Mouse (Mus musculus): Measurements from ENCODE around the gene Nostrin.

The Nostrin gene

DNA sequence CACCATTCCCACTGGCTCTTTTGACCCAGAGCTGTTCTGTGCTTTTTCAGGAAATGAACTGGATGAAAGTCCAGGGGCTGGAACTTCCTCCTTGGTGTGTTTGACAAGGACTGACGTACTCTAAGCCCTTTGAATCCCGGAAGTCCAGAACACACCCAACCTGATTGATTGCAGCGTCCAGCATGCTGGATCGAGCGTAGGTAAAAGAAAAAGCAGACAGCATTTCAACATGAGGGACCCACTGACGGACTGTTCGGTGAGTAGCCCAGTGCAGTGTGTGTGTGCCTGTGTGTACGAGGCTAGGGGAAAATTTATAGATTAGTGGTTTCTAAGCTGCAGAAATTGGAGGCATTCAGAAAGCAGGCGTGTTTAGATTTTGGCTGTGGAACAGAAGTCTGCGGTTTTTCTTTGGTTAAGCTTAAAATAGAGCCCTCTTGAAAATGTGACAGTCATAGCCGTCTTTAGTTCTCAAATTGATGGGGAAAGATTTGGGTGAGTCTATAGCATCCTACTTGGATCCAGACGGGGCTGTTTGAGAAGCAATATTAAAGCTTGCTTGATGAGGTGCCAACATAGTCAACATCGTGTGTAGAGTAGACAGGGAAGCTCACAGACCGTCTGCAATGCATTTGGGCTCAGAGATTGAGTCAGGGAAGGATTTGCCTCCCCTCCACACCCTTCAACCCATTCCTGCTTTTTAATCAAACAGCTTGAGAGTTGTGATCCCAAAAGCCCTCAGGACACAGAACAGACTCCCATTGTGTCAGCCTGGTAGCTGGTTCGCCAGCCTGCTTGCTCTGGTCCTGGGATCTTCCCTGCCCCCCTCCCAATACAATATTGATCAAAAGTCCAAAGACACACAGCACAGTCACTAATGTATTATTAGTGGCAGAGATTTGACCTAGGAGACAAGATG is at the start of gene Nostrin:
Gene Nostrin (plus strand): TSS at position 140 of the 916 bp plus-strand sequence.
- DNase-seq (ENCODE audit: low spot score): no peak

DNA sequence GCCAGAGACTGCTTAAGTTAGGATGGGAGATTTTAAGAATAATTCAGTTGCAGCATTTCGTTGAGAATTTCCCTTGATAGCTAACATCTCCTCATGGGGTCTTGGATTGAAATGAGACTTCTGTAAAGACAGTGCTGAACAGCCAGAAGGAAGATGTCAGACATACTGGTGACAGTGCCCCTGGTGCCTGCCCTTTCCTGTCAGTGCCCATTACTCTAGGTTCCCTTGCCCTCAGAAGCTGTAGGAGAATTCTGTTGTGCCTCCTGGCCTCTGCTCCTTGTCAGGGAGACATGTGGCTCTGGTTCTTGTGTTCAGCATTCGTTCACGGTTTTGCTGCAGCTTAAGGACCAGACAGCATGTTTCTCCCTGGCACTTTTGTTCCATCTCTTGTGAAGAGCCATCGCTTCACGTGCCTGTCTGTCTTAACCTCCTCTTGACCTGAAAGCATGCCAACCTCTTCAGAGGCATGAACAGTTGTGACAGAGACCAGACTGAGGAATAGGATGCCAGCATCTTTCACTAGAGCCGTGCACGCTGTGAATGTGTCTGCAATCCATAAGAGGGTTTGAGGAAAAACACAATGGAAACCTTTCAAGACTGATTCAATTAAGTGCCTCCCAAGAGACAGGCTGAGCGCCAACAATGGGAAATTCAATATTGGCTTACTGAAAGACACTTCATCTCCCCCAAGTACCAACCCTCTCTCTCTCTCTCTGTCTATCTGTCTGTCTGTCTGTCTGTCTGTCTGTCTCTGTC is 48.9 kb upstream of the Nostrin start:
- DNase-seq (ENCODE audit: low spot score): no peak

DNA sequence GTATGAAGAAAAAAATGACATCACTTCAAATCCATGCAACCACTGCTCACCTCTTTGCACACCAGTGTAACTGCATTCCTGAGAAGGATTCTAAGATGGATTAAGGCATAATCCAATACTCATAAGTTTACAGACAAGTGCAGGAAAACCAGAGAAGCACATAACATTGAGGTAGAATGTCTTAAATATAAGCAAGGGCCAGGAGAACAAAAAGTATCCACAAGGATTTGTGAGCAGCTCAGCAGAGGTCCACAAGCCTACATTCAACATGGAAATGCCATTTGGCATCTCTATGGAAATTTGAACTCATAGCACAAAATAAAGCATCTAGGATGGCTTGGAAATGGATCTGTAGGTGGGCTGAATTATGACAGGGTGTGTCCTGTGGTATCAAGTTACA is 39.8 kb upstream of the Nostrin start:
- DNase-seq (ENCODE audit: low spot score): no peak

DNA sequence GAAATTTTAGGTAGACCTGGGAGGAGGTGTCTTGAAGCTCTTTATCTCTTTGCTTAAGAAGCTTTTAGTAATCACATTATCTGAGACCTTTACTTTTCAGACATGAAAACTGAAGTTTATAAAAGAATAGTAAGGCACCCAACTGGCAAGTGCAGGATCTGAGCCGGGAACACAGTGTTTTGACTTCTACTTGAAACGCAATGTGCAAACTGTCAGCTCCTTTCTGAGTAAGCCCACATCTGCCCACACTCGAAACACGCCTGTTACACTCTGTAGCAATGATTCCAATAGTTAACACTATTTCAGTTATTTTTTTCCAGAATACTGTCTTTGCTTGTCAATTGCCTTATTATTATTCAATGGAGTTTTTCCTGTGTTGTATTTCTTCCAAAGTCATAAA is 38.8 kb upstream of the Nostrin start:
- no peak for DNase-seq (ENCODE audit: low spot score)

DNA sequence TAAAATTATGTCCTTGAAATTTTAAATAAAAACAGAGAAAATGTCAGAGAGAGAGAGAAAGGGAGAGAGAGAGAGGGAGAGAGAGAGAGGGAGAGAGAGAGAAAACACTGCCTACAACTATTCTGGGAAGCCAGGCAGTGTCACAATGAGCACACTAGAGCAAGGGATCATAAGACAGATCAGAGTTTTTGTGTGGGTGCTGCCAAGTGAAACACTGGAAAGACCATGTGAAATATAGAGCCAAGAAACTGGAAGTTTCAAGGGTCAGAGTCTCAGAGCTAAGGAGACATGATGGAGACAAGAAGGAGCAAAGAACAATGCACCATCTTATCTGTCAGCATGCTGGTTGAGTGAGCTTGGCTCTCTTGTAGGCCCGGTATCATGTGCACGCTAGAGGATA is 38.1 kb upstream of the Nostrin start:
- peak; percentile 56 for DNase-seq (ENCODE audit: low spot score)

DNA sequence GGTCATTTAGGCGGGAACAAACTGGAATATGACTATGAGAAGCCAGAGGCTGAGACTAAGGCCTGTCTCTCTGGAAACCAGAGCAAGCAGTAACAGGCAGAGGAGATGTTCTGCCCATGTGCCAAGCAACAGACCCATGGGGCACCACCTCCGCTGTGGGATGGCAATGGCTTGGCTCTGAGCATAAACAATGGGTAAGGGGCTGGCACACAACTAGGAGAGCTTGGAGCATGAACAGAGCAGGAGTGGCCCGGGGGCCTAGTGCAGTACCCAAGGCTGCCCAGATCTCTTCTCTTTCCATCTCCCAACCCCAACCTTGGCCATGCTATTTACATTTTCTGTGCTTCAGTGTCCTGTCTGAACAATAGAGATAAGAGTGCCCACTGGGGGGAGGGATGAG is 36.9 kb upstream of the Nostrin start:
- DNase-seq (ENCODE audit: low spot score): no peak

DNA sequence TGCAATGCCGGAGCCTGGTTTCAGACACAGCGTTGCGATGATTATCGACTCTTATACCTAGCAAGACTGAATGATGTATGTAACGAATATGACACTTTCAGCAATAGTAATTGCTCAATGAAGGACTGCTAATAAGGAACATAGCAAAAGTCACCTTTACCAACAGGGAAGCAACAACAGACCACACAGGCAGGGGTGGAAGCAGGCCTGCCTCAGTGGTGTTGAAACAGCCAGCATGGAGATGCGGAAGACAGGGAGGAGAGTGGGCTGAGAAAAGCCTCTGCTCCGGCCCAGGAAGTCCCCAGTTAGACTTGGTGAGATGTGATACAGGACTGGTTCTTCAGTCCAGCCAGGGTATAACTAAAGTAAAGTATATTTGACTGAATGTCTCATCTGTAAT is 36.5 kb upstream of the Nostrin start:
- DNase-seq (ENCODE audit: low spot score): no peak

DNA sequence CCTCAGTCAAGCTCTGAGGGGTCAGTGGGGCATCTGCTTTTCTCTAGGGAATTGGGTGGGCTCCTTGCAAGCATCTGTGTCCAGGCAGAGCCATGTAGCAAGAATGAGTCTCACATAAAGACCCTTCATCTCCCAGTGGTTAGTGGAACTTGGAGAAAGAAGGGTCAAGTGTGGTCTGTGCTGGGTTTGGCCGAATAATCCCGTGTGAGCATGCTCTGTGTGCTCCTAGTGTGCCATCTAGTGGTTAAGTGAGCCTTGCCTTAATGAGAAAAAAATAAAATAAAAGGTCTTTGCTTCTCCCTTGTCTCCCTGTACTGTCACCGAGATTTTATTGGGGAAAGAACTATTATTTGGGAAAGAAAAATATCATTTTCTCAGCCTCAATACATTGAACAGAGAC is 34.9 kb upstream of the Nostrin start:
- peak; percentile 72 for DNase-seq (ENCODE audit: low spot score)

DNA sequence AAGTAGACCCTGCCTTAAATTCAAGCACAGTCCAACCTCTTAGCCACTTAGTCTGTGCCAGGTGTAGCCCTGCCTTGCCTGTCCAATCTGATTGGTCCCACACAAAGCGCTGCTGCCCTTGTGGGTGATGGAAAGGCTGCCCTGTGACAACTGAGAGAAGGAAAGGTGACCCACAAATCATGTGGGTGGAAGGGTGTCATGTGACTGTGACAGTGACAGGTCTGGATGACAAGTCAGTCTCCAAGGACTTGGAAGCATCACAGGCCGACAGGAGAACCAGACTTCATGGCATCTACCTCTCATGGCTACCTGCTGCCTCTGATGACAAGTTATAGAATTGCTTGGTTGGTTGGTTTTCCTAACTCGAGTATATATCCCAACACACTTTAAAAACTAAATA is 32.1 kb upstream of the Nostrin start:
- no peak for DNase-seq (ENCODE audit: low spot score)

DNA sequence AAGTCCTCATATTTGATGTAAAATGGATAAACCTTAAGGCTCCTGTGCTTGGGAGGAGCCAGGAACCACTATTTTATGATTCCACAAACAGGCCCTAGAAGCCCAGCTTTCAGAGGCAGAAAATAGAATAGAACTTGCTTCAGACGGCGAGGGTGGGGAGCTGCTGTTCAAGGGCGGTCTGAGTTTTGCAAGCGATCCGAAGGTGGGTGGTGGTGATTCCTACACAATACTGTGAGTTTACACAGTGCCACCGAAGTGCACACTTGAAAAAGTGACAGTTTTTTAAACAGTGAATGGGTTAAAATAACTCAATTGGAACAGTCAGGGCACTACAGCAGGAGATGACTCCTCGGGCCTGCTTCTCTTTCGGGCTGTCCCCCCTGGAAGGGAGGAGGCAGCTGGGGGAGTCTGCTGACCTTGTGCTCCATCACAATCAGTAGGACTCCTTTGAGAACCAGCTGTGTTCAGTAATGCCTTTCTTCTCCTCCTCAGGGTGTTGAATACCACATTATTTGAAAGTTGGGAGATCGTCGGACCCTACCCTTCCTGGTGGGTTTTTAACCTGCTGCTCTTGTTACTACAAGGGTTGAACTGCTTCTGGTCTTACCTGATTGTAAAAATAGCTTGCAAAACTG is 31.0 kb upstream of the Nostrin start:
- no peak for DNase-seq (ENCODE audit: low spot score)

DNA sequence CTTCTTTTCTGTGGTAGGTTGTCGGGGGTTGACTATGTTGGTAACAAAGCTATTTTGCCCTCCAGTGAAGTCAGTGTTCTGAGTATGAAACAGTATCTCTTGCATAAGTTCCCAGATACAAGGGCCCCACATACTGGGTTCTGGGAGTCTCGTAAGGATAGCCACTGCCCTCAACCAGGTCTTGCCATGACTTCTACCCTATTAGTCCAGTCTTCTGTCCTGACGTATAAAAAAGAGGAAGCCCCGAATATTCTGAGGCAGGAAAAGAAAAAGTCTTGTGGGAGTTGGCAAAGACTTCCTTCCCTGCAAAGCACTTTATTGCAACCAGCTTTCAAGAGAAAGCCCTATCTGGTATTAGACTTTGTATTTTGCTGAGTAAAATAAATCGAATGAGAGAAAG is 26.4 kb upstream of the Nostrin start:
- no peak for DNase-seq (ENCODE audit: low spot score)

DNA sequence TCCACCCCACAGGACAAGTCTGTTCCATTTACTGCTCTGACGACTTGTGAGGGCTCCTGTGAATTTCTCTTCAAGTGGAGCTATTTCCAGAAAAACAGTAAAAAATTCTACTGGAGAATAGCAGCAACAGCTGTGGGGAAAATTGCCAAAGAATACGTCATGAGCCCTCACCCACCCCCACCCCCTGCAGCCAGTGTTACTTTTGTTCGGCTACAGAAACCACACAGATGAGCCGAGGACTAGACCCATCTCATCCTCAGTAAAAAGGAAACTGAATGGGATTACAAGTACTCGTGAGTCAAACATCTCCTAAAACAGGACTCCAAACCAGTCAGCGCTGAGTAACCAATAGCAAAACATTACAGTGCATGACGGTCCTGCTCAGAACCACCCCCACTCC is 25.9 kb upstream of the Nostrin start:
- DNase-seq (ENCODE audit: low spot score): peak; percentile 13

DNA sequence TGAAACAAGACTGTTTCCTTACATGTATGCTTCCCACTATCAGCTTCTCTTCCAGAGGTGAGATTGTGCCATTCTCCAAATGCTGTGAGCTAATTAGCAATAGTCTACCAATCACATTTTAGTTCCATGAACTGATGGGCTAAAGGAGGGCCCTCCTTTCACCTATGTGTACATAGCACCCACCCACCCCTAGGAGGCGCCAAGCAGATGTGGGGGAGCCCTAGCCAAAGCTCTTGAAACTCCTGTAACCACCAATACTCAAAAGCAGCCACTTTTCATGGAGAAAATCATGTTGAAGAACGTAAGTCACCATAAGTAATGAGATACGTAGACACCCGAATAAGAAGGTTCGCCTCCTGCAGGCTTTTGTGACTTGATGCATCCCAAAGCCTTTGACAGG is 23.0 kb upstream of the Nostrin start:
- DNase-seq (ENCODE audit: low spot score): no peak

DNA sequence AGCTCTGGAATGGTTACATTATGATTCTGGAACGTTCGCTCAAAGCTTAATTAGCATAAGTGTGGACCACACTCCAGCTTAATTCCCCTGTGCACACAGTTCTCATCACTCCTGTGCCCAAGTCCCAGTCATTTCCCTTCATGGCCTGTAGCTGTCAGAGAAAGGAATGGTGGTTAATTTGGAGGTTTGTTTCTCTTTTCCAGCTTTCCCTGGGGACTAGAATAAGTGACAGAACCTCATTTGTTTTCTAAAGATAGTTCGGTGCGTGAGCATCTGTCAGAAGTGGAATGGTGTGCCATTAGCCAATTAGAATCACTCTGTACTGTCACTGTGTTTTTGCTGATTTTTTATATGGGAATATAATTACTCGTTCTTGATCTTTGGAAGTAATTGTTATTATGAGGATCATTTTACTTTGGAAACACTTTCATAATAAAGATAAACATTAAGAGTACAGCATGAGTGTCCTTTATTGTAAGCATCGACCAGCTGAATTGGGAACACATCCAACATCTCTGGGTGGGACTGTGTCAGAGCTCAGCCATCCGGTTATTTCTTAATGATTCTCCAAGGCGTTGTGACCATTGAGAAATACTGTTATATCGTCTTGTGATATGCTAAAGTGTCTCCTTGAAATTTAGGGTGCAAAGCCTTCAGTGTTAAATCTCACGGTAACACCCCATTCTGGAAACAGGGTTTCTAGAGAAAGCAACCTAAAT is 21.6 kb upstream of the Nostrin start:
- DNase-seq (ENCODE audit: low spot score): peak; percentile 27

DNA sequence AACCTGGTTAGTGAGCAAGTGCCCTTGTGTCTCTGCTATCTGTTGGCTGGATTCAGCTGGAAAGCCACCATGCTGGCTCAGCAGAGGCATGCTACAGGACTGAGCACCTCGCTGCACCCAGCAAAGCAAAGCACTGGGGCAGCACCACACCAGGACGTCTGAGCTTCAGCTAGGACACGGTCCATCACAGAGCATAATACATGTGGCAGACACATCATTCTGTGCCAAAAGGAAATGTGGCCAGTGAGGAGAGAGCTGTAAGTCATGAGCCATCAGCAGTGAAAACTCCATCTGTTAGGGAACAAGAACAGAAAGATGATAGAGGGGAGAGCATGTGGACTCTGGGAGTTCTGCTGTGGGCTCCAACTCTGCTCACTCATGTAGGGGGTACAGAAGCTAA is 19.7 kb upstream of the Nostrin start:
- DNase-seq (ENCODE audit: low spot score): no peak

DNA sequence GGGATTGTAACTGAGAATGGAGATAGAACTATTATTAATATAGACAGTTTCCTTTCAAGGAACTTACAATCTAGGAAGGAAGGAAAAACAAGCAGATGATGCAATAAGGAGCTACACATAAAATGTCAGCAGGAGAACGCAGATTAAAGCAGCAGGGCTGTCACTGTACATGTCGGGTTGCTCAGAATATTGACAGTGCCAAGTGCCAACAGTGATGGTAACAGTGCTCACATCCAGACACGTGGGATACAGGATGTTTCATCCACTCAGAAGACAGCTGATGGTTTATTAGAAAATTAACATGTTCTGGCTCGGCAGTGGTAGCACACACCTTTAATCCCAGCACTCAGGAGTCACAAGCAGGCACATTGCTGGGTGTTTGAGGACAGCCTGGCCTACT is 18.8 kb upstream of the Nostrin start:
- no peak for DNase-seq (ENCODE audit: low spot score)

DNA sequence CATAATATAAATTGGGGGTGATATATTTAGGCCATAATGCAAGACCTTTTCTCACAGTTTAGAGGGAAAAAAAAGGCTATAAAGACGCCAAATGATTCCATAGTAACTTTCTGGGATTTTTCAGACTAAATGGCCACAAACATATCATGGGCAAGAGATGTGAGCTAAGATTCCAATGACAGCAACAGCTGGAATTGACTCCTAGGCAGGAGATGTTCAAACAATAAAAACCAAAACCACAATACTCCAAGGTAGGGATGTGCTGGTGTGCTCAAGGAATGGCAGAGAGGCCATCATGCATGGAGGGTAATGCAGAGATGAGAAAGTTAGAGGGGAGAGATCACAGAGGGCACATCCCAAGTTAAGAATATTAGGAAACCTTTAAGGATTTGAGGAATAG is 16.6 kb upstream of the Nostrin start:
- no peak for DNase-seq (ENCODE audit: low spot score)

DNA sequence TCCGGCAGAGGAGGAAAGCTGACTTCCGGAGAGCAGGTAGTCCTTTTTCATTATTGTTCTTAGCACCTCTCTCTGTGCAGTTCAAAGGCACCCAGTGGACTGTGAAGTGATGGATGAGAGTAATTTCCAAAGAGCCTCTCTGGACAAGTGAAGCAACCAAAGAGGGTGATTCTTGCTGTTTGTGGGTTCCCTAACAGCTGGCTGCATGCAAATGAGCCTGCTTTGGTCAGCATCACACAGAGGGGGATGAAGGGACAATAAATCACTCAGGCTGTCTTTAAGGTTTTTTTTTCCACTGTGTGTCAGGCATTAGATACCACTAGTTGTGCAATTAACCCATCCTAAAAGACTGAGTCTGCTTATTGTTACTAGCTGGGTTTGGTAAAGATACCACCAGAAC is 15.9 kb upstream of the Nostrin start:
- no peak for DNase-seq (ENCODE audit: low spot score)

DNA sequence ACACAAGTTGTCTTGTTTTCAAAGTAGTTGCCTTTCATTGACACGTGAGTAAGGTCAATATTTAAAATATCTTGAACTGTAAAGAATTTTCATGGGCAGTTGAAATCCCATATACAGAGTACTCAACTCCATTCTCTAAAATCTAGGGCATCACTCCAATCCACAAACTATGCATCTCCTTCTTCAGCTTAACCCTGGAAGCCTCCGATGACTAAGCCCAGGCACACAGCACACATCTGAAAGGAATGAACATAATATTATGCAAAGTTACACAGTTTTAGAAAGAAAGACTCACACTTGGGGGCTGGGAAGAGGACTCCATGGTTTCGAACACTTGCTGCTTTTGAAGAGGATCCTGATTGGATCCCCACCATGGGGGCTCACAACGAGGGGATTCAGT is 13.9 kb upstream of the Nostrin start:
- no peak for DNase-seq (ENCODE audit: low spot score)

DNA sequence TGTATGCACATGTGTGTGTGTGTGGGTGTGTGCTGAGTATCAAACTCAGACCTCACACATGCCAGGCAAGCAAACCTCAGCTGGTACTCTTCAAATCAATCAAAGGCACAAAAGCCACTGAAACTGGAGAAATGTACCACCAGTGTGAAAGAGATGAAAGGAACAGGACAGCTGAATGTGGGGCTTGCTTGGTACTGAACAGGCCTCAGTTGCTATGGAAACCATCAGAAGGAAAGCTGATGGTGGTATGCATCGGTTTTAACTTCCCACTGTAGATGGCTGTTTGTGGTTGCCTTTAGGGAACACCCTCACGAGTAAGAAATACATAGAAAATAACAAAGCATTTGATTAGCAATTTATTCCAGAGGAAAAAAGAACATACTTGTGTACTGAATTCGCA is 10.2 kb upstream of the Nostrin start:
- DNase-seq (ENCODE audit: low spot score): no peak

DNA sequence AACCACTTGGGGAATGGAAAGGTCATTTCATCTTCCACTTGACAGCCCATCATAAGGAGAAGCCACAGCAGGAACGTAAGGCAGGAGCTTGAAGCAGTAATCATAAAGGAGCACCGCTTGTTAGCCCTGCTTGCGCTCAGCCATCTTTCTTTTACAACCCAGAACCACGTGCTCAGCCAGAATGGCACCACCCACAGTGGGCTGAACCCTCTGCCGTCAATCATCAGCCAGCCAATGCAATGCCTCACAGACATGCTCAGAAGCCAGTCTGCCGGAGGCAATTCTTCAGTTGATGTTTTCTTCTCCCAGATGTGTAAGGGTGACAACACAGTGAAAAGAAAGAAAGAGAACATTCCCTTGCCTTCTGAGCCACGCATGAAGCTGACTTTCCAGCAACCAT is 7.3 kb upstream of the Nostrin start:
- no peak for DNase-seq (ENCODE audit: low spot score)

DNA sequence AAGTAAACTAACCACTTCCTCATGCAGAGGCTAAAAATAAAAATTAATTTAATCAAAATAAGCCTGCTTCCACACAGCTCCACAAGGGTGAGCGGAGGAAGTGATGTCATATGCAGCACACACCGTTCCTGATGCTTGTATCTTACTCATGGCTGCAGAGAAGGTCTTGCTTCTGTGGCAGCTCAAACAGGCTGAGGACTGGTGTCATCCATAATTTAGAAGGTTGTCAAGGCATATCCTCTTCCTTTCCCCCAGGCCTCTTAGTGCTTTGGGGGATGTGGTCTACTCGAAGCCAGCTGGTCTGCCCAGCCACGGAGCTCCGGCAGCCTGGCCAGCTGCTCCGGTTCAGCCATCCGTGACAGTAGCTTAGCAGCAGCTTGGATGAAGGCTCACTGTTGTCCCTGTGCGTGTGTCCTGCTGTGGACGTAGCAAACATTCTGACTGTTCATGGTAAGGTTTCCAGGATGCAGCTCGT is 6.6 kb upstream of the Nostrin start:
- DNase-seq (ENCODE audit: low spot score): no peak

Measured in adipocyte (in vitro differentiated cells).